Mouse (Mus musculus) cerebellum, postnatal 4 days (tissue): ENCODE measurements around the gene Cyp2c67.
"Not testable (repeated sequence)": the region's sequence is repeated elsewhere in the genome, so short reads cannot be mapped to it uniquely, and the experiment has no call there.

ENCODE experiments used
- DNase-seq, 2 experiments: peaks; one replicate each; pipeline ENCODE4 v3.0.0; 2022; ENCODE audit warnings: low spot score in 2 of 2, mixed read lengths in 1 of 2

The Cyp2c67 gene

GRCm38 (mm10) chr19:39648938-39649337 is at the start of gene Cyp2c67:
Gene Cyp2c67, minus strand, starts transcription at chr19:39649051.
- no peak for DNase-seq

- DNase-seq: not testable (repeated sequence)
Observed at GRCm38 (mm10) chr19:39665650-39666049, 16.8 kb upstream of the Cyp2c67 start.

GRCm38 (mm10) chr19:39652381-39652780 is 3.5 kb upstream of the Cyp2c67 start:
- no peak for DNase-seq

GRCm38 (mm10) chr19:39647519-39647918 is 1.3 kb downstream of the Cyp2c67 start:
- DNase-seq: no peak

GRCm38 (mm10) chr19:39644551-39644950 is 4.3 kb downstream of the Cyp2c67 start:
- DNase-seq: not testable (repeated sequence)
